8 mouse cellular contexts compared by ENCODE assay signal in the genomic region with DNA sequence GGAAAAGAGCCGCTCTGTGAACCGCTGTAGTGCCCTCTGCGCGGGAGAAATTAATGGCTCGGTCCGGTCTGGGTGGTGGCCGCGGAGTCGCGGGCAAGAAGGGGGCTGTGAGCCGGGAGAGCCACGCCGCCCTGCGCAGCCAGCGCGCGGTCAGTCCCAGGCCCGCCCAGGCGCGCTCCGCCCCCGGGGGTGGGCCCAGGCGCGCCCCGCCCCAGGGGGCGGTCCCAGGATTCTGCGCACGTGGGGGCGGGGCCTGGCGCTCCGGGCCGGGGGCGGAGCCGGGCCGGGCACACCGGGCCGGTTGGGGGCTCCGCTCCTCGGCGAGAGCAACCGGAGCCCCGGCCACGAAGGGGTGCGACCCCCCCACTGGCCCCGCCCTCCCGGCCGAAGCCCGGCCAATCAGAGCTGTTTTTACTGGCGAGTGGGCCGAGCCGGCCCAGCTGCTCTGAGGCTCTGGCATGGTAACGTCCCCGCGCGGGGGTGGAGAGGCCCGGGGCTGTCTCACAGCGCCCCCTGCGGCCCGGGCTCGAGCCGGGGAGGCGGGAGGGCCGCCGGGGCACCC. TPM values are rescaled to one million over a fixed set of nuclear protein-coding genes. Genes with fewer than 3 reads are reported as not detected.
DNase-seq lines count a peak whose midpoint lies in the region; ATAC-seq and TF ChIP-seq lines count a peak whose summit lies in the region.

A gene (plus strand): TSS at position 275 of the 562 bp plus-strand sequence.

- peak; percentile 38; the same call in 1 of the 2 replicates for TF ChIP-seq POLR2A in cortical plate, adult 2 months (IDR thresholded peaks at IDR 0.05; ENCODE audit: extremely low read depth, insufficient read depth, low read length)

- peak; percentile 80 for ATAC-seq in activated CD4-positive, CD25-positive, alpha-beta regulatory T cell, adult 4 months
- peak; percentile 87 for ATAC-seq in megakaryocyte progenitor cell, adult 5-6 weeks (replicated peaks; ENCODE audit: poor library complexity)

- H3K27ac ChIP-seq in cortical plate, adult 2 months (ENCODE audit: insufficient read depth, low read length): peak within 1 kb of the TSS; percentile 74; the same call in 1 of the 2 replicates

- DNase-seq in gastrocnemius, postnatal 10 days: peak; percentile 95
- peak; percentile 88 for DNase-seq in induced T-regulatory cell, adult 2 months (ENCODE audit: low read depth)
- DNase-seq in left cerebral cortex, adult 9 months (ENCODE audit: low spot score in 2 of 2): peak; percentile 91 to 95
- peak; percentile 93 for DNase-seq in right cerebral cortex, postnatal 14 days
- peak; percentile 94 to 96 for DNase-seq in urinary bladder, postnatal 36 days (ENCODE audit: low spot score in 2 of 2)

- peak within 1 kb of the TSS; percentile 91 for H3K4me3 ChIP-seq in cortical plate, adult 2 months (ENCODE audit: insufficient read depth, low read length)

- peaks cover 3% of the 10 kb centered on the region for H3K4me1 ChIP-seq in cortical plate, adult 2 months (ENCODE audit: control insufficient read depth, insufficient read depth, low read length)

- TF ChIP-seq CTCF in cortical plate, adult 2 months (IDR thresholded peaks at IDR 0.05; ENCODE audit: extremely low read depth, insufficient read depth, low read length): no peak

RNA-seq across cellular contexts. Expression of the gene that starts here (rescaled TPM):
- 1 to 10 TPM; 3.9 to 7.4 TPM for polyA plus RNA-seq in activated CD4-positive, CD25-positive, alpha-beta regulatory T cell, adult 4 months (2017; shearing (Covaris generic))
- 156 and 168 TPM in 2 replicates for polyA plus RNA-seq in cortical plate, adult 2 months (2012; rRNA removed)
- total RNA-seq in gastrocnemius, postnatal 10 days (2021): 10 to 100 TPM; 23.3 to 28.8 TPM
- 7.8 and 11.0 TPM in 2 replicates for total RNA-seq in megakaryocyte progenitor cell, adult 5-6 weeks (2015)
- 8.1 and 10.3 TPM in 2 replicates for total RNA-seq in megakaryocyte progenitor cell, adult 5-6 weeks (2017)

Comparison
In these comparisons a context has a peak if more than half of its experiments do, and no peak if none do; other contexts are left out.
1. Peak in every context shown above with its lines: DNase-seq, ATAC-seq, H3K4me3 ChIP-seq and H3K27ac ChIP-seq.
2. RNA of the gene that starts here (polyA plus RNA-seq): 156 to 168 TPM in cortical plate, adult 2 months; 3.9 to 7.4 TPM in activated CD4-positive, CD25-positive, alpha-beta regulatory T cell, adult 4 months; every median in the first group is over 10 times any median in the second.